Mouse (Mus musculus) forebrain, embryonic 11.5 days (tissue): ENCODE measurements around the gene Capzb. TPM values are rescaled to one million over a fixed set of nuclear protein-coding genes. Genes with fewer than 3 reads are reported as not detected.

Experiments used
- ATAC-seq: fragments of 200-750 bp; cut with Nextera tagmentation; replicated peaks from 2 replicates; pipeline ENCODE4 v1.8.0; 2017; ENCODE audit warnings: moderate TSS enrichment; ENCODE audit not compliant: low FRiP score
- DNase-seq: peaks from one replicate; pipeline ENCODE4 v3.0.0-alpha.2; 2017; ENCODE audit warnings: low spot score
- H3K27ac ChIP-seq: fragments of 300-500 bp; sonication (generic); 2 replicates; pipeline ENCODE4 v1.5.1; 2014; ENCODE audit warnings: low read depth, low read length
- H3K27me3 ChIP-seq: fragments of 300-500 bp; sonication (generic); 2 replicates; pipeline ENCODE4 v1.6.1; 2014; ENCODE audit warnings: mild to moderate bottlenecking, low read length, mixed read lengths; ENCODE audit not compliant: control insufficient read depth, insufficient read depth
- H3K36me3 ChIP-seq: fragments of 300-500 bp; sonication (generic); 2 replicates; pipeline ENCODE4 v1.6.1; 2014; ENCODE audit warnings: mild to moderate bottlenecking, low read length, moderate library complexity, mixed read lengths; ENCODE audit not compliant: control insufficient read depth, insufficient read depth
- H3K4me1 ChIP-seq: fragments of 300-500 bp; sonication (generic); replicated peaks from 2 replicates; pipeline ENCODE4 v1.6.1; 2014; ENCODE audit warnings: low read length, mixed read lengths; ENCODE audit not compliant: control insufficient read depth, insufficient read depth
- H3K4me2 ChIP-seq: fragments of 300-500 bp; sonication (generic); 2 replicates; pipeline ENCODE4 v1.6.1; 2014; ENCODE audit warnings: low read depth, mild to moderate bottlenecking, low read length, moderate library complexity, mixed read lengths; ENCODE audit not compliant: severe bottlenecking
- H3K4me3 ChIP-seq: fragments of 300-500 bp; sonication (generic); 2 replicates; pipeline ENCODE4 v1.5.1; 2014; ENCODE audit warnings: low read depth, low read length
- H3K9ac ChIP-seq: fragments of 300-500 bp; sonication (generic); 2 replicates; pipeline ENCODE4 v1.6.1; 2014; ENCODE audit warnings: low read length
- H3K9me3 ChIP-seq: fragments of 300-500 bp; sonication (generic); 2 replicates; pipeline ENCODE4 v1.6.1; 2016; ENCODE audit warnings: low read length, mixed read lengths; ENCODE audit not compliant: control insufficient read depth
- WGBS: fragments of 180-500 bp; shearing (Covaris S2); extraction: QIAGEN DNeasy Blood & Tissue Kit; methylation state at CpG from one replicate; pipeline ENCODE4 v1.1.7; 2014; 5-methylcytosine and 5-hydroxymethylcytosine counted together
- polyA plus RNA-seq: library from polyadenylated mRNA; unstranded; fragments of >200 nt; fragmentation: Nextera tagmentation; extraction: Ambion mirVana; gene quantifications from 2 replicates; pipeline ENCODE4 v1.2.1, GENCODE M21; 2014

Gene Capzb
- polyA plus RNA-seq, 1 experiment from 2014 or later: 238 TPM

DNA sequence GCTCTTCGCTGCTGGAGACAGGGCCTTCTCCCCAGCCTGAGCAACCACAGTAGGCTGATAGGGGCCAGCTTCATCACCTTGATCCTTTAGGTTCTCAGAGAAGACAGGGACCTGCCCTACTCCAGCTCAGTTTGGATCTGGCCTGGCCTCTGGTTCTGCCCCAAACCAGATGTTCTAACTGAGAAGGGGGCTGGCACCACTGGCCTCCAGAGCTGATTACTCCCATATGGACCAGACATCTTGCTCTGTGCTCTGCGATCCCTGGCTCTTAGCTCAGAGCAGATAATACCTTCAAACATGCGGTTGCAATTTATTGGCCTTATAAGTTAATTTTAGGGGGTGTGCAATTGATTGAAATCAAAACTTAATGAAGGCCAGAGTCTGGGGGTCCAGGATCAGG is 74.6 kb downstream of the Capzb start:
- Histone ChIP-seq H3K36me3 (no peaks in the 10 kb centered on the region; the same call in 1 of the 2 replicates), H3K27ac (no peak overlapping the region)

DNA sequence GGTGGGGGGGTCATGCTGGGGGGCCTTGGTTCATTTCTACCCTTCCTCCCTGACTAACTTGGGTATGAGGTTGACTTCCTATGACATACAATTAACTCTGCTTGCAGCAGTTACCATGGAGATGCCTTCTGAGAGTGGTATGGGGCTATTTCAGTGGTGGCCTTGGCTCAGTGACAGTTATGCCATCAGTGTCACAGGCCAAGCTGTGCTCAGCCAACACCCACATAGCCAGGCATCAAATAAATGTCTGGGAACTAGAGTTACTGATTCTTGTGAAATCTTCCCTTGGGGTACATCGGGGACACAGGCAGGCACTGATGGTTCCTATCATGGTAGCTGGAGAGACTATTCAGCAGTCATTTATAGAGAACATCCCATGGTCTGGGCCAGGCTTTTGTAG is 75.5 kb downstream of the Capzb start:
- no peaks in the 10 kb centered on the region; the same call in 1 of the 2 replicates for H3K36me3 ChIP-seq
- H3K4me1 ChIP-seq: no peaks in the 10 kb centered on the region
- WGBS: 91% methylated on average over 1 of the region's 1 CpGs

More for the DNA sequence above, 74.6 kb downstream of the Capzb start:
- ATAC-seq: no peak
- Histone ChIP-seq H3K4me2 (no peak overlapping the region), H3K9ac (no peak overlapping the region), H3K9me3 (no peaks in the 10 kb centered on the region), H3K4me3 (no peak overlapping the region), H3K27me3 (no peaks in the 10 kb centered on the region), H3K4me1 (no peaks in the 10 kb centered on the region)
- DNase-seq: no peak
- WGBS: 86% methylated on average over 3 of the region's 3 CpGs

DNA sequence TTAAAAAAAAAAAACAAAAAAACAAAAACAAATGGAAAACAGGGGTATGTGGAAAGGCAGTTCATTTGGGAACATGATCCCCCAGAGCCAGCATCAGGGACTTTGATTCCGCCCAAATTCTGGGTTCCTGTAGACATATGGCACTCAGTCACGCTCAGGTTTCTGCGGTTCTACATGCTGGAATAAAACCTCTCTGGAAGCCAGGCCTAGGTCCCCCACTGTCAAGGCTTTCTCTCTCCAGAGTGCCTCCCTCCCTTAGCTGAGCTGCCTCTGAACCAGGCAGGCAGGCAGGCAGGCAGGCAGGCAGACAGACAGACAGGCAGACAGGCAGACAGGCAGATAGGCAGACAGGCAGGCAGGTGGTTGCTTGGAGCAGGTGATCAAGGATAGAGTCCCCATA is 77.5 kb downstream of the Capzb start:
- H3K4me3 ChIP-seq: no peak overlapping the region
- 92% methylated on average over 3 of the region's 3 CpGs for WGBS
- no peak overlapping the region for H3K27ac ChIP-seq
- no peaks in the 10 kb centered on the region for H3K36me3 ChIP-seq
- no peak for ATAC-seq
- H3K4me2 ChIP-seq: no peak overlapping the region
- H3K9me3 ChIP-seq: no peaks in the 10 kb centered on the region
- no peak overlapping the region for H3K9ac ChIP-seq
- H3K27me3 ChIP-seq: no peaks in the 10 kb centered on the region
- no peak for DNase-seq
- H3K4me1 ChIP-seq: no peaks in the 10 kb centered on the region

More for the DNA sequence above, 75.5 kb downstream of the Capzb start:
- H3K4me2 ChIP-seq: no peak overlapping the region
- H3K9ac ChIP-seq: no peak overlapping the region
- H3K27me3 ChIP-seq: no peaks in the 10 kb centered on the region
- DNase-seq (no peak), ATAC-seq (no peak)
- no peak overlapping the region for H3K4me3 ChIP-seq
- H3K9me3 ChIP-seq: no peaks in the 10 kb centered on the region
- no peak overlapping the region for H3K27ac ChIP-seq

DNA sequence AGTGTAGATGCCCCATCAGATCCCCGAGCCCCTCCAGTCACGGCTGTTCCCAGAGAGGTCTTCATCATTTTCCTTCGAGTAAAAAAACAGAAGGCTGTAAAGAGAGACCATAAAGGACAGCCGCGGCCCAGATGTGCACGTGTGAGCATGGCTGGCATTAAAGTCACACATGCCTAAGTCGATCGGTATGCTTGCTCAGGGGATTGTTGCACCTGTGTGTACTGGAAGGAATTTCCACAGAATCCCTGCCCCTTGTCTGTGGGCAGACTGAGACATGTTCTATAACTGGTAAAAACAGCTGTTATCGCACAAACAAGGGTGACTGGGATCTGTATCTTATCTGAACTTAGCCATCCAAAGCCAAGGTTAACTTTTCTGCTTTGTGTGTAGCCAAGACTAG is 78.9 kb downstream of the Capzb start:
- 94% methylated on average over 9 of the region's 9 CpGs for WGBS
- ATAC-seq: no peak

DNA sequence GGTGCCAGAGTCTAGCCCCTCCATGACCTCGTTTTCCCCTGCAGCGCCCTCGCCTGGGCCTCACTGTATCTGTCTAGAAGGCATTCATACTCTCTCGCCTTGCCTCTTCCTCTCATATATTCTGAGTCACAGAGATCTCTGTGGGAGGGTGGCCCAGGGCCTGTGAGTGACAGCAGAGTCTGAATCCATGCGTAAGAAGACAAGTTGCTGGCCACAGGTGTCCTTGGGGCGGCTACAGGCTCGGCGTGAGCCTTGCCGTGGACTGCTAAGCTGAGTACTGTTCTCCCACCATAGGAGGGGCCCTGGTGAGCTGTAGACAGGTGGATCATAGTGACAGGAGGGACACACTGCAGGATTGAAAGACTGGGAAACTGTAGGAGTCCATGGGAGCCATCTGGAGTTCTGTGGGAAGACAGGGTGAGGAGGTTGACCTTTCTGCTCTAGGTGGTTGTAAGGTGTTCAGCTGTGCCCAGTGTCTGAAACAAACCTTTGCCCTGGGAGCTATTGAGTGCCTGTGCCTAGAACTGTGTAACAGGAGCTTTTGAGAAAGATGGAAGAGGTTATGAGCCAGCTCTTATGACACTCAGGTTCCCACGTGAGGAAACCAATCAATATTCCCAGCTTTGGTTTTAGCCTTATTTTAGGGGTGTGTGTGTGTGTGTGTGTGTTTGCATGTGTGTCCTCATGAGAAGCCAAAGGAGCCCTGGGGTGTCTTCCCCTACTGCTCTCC is 80.4 kb downstream of the Capzb start:
- H3K27me3 ChIP-seq: no peaks in the 10 kb centered on the region
- no peak overlapping the region for H3K27ac ChIP-seq
- H3K4me3 ChIP-seq: no peak overlapping the region
- H3K4me1 ChIP-seq: no peaks in the 10 kb centered on the region
- no peak overlapping the region for H3K9ac ChIP-seq
- 91% methylated on average over 10 of the region's 10 CpGs for WGBS
- DNase-seq (no peak), ATAC-seq (no peak)
- no peaks in the 10 kb centered on the region for H3K9me3 ChIP-seq
- no peaks in the 10 kb centered on the region for H3K36me3 ChIP-seq
- H3K4me2 ChIP-seq: no peak overlapping the region

More for the DNA sequence above, 78.9 kb downstream of the Capzb start:
- Histone ChIP-seq H3K9ac (no peak overlapping the region), H3K4me2 (no peak overlapping the region), H3K27ac (no peak overlapping the region), H3K36me3 (no peaks in the 10 kb centered on the region), H3K9me3 (no peaks in the 10 kb centered on the region), H3K27me3 (no peaks in the 10 kb centered on the region), H3K4me1 (no peaks in the 10 kb centered on the region), H3K4me3 (no peak overlapping the region)
- DNase-seq: no peak

DNA sequence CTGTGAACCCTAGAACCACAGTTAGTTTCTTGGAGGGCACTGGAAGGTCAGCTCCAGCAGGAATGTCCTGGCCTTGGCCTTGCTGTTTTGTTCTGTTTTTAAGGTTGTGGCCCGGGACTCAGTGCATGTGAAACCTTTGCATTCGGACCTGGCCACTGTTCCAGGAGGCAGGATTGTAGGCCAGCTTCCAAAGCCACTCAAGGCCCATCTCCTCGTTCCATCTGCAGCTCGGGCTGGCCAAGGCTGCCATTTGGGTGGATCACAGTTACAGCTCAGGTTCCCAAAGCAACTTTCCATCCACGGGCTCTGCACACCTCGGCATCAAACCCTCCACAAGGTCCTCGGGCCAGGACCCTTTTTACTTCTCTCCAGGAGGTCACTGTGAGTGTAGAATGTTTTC is 81.9 kb downstream of the Capzb start:
- Histone ChIP-seq H3K4me1 (no peaks in the 10 kb centered on the region), H3K9me3 (no peaks in the 10 kb centered on the region), H3K36me3 (no peaks in the 10 kb centered on the region), H3K9ac (no peak overlapping the region), H3K27me3 (no peaks in the 10 kb centered on the region), H3K4me3 (no peak overlapping the region), H3K4me2 (no peak overlapping the region), H3K27ac (no peak overlapping the region)
- no peak for ATAC-seq
- DNase-seq: no peak
- 93% methylated on average over 7 of the region's 7 CpGs for WGBS

DNA sequence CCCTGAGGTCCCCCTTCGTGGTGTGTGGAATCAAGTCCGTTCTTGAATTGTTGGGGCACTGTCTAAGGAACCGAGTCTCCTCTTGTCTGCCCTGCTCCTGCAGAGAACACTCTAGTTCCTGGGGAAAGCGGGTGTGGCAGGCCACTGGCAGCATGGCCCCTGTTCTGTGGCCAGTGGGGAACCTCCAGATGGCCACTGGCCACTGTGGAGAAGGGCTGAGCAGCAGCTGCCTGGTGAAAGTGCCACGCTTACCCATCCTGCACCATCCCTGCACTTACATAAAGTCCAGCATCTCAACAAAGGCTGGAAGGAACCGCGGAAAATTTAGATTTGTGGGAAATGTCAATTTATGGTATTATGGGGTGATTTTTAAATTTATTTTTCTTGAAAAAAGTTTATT is 83.7 kb downstream of the Capzb start:
- ATAC-seq (no peak), DNase-seq (no peak)
- 94% methylated on average over 7 of the region's 7 CpGs for WGBS
- no peaks in the 10 kb centered on the region for H3K27me3 ChIP-seq
- H3K4me2 ChIP-seq: no peak overlapping the region
- no peaks in the 10 kb centered on the region for H3K4me1 ChIP-seq
- H3K9ac ChIP-seq: no peak overlapping the region
- peaks cover 5% of the 10 kb centered on the region; the same call in 1 of the 2 replicates for H3K36me3 ChIP-seq
- H3K27ac ChIP-seq: no peak overlapping the region
- no peaks in the 10 kb centered on the region for H3K9me3 ChIP-seq
- no peak overlapping the region for H3K4me3 ChIP-seq

DNA sequence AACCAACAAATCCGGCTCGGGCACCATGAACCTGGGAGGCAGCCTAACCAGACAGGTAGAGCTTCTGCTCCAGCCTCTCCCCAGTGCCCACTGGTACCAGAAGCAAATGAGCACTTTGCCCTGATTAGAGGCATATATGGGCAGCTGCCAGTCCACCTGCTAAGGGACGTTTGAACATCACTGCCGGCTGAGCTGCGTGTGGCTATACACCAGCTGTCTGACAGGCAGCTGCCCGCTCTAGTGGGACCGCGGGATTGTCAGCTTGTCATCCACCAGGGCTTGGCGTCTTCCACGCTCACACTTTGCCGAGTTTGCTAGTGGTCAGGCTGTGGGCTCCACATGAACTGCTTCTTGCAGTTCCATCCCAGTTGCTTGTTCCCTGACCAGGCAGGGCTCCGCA is 87.8 kb downstream of the Capzb start:
- Histone ChIP-seq H3K27me3 (no peaks in the 10 kb centered on the region), H3K4me2 (no peak overlapping the region), H3K36me3 (peaks cover 5% of the 10 kb centered on the region; the same call in 1 of the 2 replicates), H3K27ac (no peak overlapping the region), H3K9me3 (no peaks in the 10 kb centered on the region), H3K9ac (no peak overlapping the region), H3K4me3 (no peak overlapping the region), H3K4me1 (no peaks in the 10 kb centered on the region)
- WGBS: 93% methylated on average over 12 of the region's 12 CpGs
- ATAC-seq: no peak
- no peak for DNase-seq

DNA sequence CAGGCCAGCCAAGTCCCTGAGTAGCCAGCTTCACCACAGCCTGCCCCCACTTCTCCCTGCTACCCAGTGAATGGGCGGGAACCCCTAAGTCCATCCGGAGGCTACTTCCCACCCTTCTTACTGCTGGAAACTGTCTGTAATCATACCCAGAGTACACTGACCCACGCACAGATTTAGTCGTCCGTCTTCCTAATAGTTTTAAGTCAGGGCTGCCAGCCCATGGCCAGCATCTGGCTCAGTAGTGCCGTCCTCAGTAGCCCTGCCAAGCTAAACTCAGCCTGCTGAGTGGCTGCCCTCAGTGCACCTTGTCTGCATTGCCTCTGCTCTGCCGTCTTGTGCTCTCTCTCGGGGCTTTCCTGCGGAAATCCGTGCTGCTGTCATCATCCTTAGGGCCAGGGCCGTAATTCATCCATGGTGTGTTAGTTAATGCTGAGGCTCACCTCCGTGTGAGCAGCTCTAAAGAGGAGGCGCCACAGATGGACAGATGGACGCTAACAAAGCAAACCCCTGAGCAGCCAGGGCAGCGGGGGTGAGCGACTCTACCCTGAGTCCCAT is 89.2 kb downstream of the Capzb start:
- H3K27ac ChIP-seq: no peak overlapping the region
- peaks cover 5% of the 10 kb centered on the region; the same call in 1 of the 2 replicates for H3K36me3 ChIP-seq
- WGBS: 95% methylated on average over 16 of the region's 16 CpGs

More for the DNA sequence above, 89.2 kb downstream of the Capzb start:
- H3K9ac ChIP-seq: no peak overlapping the region
- H3K9me3 ChIP-seq: no peaks in the 10 kb centered on the region
- DNase-seq (no peak), ATAC-seq (no peak)
- H3K4me2 ChIP-seq: no peak overlapping the region
- no peaks in the 10 kb centered on the region for H3K4me1 ChIP-seq
- no peak overlapping the region for H3K4me3 ChIP-seq
- H3K27me3 ChIP-seq: no peaks in the 10 kb centered on the region
